Comparison of ENCODE assay signal across 12 mouse cellular contexts in the genomic region with DNA sequence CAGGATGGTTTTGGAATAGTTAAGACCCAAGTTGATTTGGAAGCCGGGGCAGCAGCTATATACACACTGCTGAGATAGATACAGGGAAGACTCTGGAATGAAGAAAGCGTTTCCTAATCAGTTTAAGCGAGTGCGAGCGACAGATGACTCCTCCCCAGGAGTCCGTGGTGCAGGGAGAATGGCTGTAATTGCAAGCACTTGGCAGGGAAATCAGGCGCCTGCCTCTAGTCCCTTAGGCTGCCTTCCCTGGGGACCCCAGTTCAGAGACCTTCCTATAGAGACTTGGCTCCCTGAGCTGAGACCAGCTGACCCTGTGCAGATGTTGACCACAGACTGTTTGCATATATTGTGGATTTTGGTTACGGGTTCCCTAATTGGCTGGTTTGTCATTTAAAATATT.
A peak's percentile ranks its signal among the peaks of the same experiment; 100 is the strongest.
DNase-seq lines count a peak whose midpoint lies in the region; ATAC-seq lines count a peak whose summit lies in the region.
"Had no signal": no experiment of that assay in that cellular context is flagged by ENCODE, and none has a peak within 500 bp of the region (broad histone marks: within the 10 kb centered on the region; RNA-seq: fewer than 3 reads in every experiment).

No protein-coding gene starts in this region.

- peak; percentile 53; the same call in 1 of the 2 replicates for ATAC-seq in lung, embryonic 15.5 days (ENCODE audit: borderline replicate concordance, extremely low read depth, low FRiP score, low TSS enrichment)
- no peak for ATAC-seq in kidney, embryonic 14.5 days (ENCODE audit: low FRiP score, low TSS enrichment)

- no peak overlapping the region for H3K27ac ChIP-seq in lung, embryonic 15.5 days
- no peak overlapping the region for H3K27ac ChIP-seq in kidney, embryonic 14.5 days (ENCODE audit: low read depth, low read length)
- H3K27ac ChIP-seq: embryonic facial prominence, embryonic 13.5 days; liver, embryonic 13.5 days; stomach, embryonic 15.5 days had no signal

- H3K4me2 ChIP-seq in lung, embryonic 15.5 days, result no peak overlapping the region
- no peak overlapping the region for H3K4me2 ChIP-seq in kidney, embryonic 14.5 days (replicated peaks; ENCODE audit: low read depth, low read length)
- H3K4me2 ChIP-seq: embryonic facial prominence, embryonic 13.5 days; liver, embryonic 13.5 days; stomach, embryonic 15.5 days had no signal

- H3K9me3 ChIP-seq in lung, embryonic 15.5 days, result no peaks in the 10 kb centered on the region
- peaks cover 3% of the 10 kb centered on the region; the same call in 1 of the 2 replicates for H3K9me3 ChIP-seq in kidney, embryonic 14.5 days (ENCODE audit: control insufficient read depth, low read length)
- H3K9me3 ChIP-seq: embryonic facial prominence, embryonic 13.5 days; liver, embryonic 13.5 days; stomach, embryonic 15.5 days had no signal

- H3K4me3 ChIP-seq in lung, embryonic 15.5 days, result no peak overlapping the region
- H3K4me3 ChIP-seq in kidney, embryonic 14.5 days (ENCODE audit: low read length), result no peak overlapping the region
- H3K4me3 ChIP-seq: embryonic facial prominence, embryonic 13.5 days; liver, embryonic 13.5 days; stomach, embryonic 15.5 days had no signal

- no peak overlapping the region for H3K9ac ChIP-seq in lung, embryonic 15.5 days
- no peak overlapping the region for H3K9ac ChIP-seq in kidney, embryonic 14.5 days (ENCODE audit: low read depth, low read length)
- H3K9ac ChIP-seq: embryonic facial prominence, embryonic 13.5 days; liver, embryonic 13.5 days; stomach, embryonic 15.5 days had no signal

- peak; percentile 74 for DNase-seq in heart, adult 11 months
- DNase-seq in heart, postnatal 36 days, result no peak
- no peak for DNase-seq in lung, postnatal 25 days (ENCODE audit: low spot score)
- peak; percentile 25 to 37 for DNase-seq in cerebellum, adult 18-20 months
- peak; percentile 74 to 85 for DNase-seq in cerebellum, postnatal 10 days
- DNase-seq: kidney, adult 2 months; liver, embryonic 13.5 days; thymus, postnatal 25 days had no signal

- peaks cover 7% of the 10 kb centered on the region; the same call in 1 of the 2 replicates for H3K4me1 ChIP-seq in lung, embryonic 15.5 days
- 0 out of 2 replicates have a peak, but pooled peaks cover 3% of the 10 kb centered on the region for H3K4me1 ChIP-seq in kidney, embryonic 14.5 days (ENCODE audit: control insufficient read depth, insufficient read depth, low read length)
- H3K4me1 ChIP-seq: liver, embryonic 13.5 days; stomach, embryonic 15.5 days had no signal

- no peaks in the 10 kb centered on the region for H3K36me3 ChIP-seq in lung, embryonic 15.5 days
- no peaks in the 10 kb centered on the region for H3K36me3 ChIP-seq in kidney, embryonic 14.5 days (ENCODE audit: control insufficient read depth, insufficient read depth, low read length)
- H3K36me3 ChIP-seq: embryonic facial prominence, embryonic 13.5 days; liver, embryonic 13.5 days; stomach, embryonic 15.5 days had no signal

- WGBS in lung, embryonic 15.5 days, result 18% methylated on average over 8 of the region's 8 CpGs
- 28% methylated on average over 8 of the region's 8 CpGs for WGBS in kidney, embryonic 14.5 days

- peaks cover 16% of the 10 kb centered on the region; the same call in 1 of the 2 replicates for H3K27me3 ChIP-seq in lung, embryonic 15.5 days
- H3K27me3 ChIP-seq in kidney, embryonic 14.5 days (ENCODE audit: control insufficient read depth, insufficient read depth, low read length), result peaks cover 20% of the 10 kb centered on the region

- intact Hi-C loops in heart, postnatal 36 days (cut with DNase I), result no loop called here

Comparison
In these comparisons a context has a peak if more than half of its experiments do, and no peak if none do; other contexts are left out.
1. DNase-seq: peak in heart, adult 11 months (single experiment), cerebellum, adult 18-20 months (2 of 2) and cerebellum, postnatal 10 days (2 of 2); none in heart, postnatal 36 days (0 of 2) and lung, postnatal 25 days (single experiment).